Mouse (Mus musculus): ENCODE data around the gene Cul1.

GRCm38 (mm10) chr6:47453522-47454130 is 428 bp downstream of the Cul1 start:
- TF ChIP-seq FLI1 (IDR thresholded peaks at IDR 0.05; ENCODE audit: low read length) (no peak; the same call in 1 of the 2 replicates), GATA1 (IDR thresholded peaks at IDR 0.05; ENCODE audit: borderline replicate concordance, low read length) (no peak)
